Mouse (Mus musculus) neural tube, embryonic 14.5 days (tissue): ENCODE results near the gene Gse1. TPM values are rescaled to one million over a fixed set of nuclear protein-coding genes. Genes with fewer than 3 reads are reported as not detected.

Experiments used
- ATAC-seq: fragments of 200-750 bp; cut with Nextera tagmentation; 2 replicates; pipeline ENCODE4 v1.8.0; 2017; ENCODE audit warnings: low read depth, mild to moderate bottlenecking, moderate TSS enrichment, moderate library complexity
- H3K27ac ChIP-seq: fragments of 300-500 bp; sonication (generic); 2 replicates; pipeline ENCODE4 v1.5.1; 2014; ENCODE audit warnings: low read depth, mild to moderate bottlenecking, control low read depth, low read length, moderate library complexity, mixed read lengths
- H3K27me3 ChIP-seq: fragments of 300-500 bp; sonication (generic); 2 replicates; pipeline ENCODE4 v1.6.1; 2014; ENCODE audit warnings: low read length; ENCODE audit not compliant: control insufficient read depth, insufficient read depth
- H3K36me3 ChIP-seq: fragments of 300-500 bp; sonication (generic); 2 replicates; pipeline ENCODE4 v1.6.1; 2014; ENCODE audit warnings: low read length, mixed read lengths; ENCODE audit not compliant: control insufficient read depth, insufficient read depth
- H3K4me1 ChIP-seq: fragments of 300-500 bp; sonication (generic); 2 replicates; pipeline ENCODE4 v1.6.1; 2014; ENCODE audit warnings: low read length; ENCODE audit not compliant: control insufficient read depth, insufficient read depth
- H3K4me2 ChIP-seq: fragments of 300-500 bp; sonication (generic); 2 replicates; pipeline ENCODE4 v1.6.1; 2014; ENCODE audit warnings: mild to moderate bottlenecking, low read depth, low read length, control low read depth
- H3K4me3 ChIP-seq: fragments of 300-500 bp; sonication (generic); 2 replicates; pipeline ENCODE4 v1.5.1; 2014; ENCODE audit warnings: low read depth, low read length, control low read depth, mixed read lengths
- H3K9ac ChIP-seq: fragments of 300-500 bp; sonication (generic); replicated peaks from 2 replicates; pipeline ENCODE4 v1.6.1; 2014; ENCODE audit warnings: low read depth, mild to moderate bottlenecking, control low read depth, low read length, mixed read lengths
- H3K9me3 ChIP-seq: fragments of 300-500 bp; sonication (generic); 2 replicates; pipeline ENCODE4 v1.6.1; 2016; ENCODE audit warnings: low read length; ENCODE audit not compliant: control insufficient read depth
- WGBS: fragments of 180-500 bp; shearing (Covaris S2); extraction: QIAGEN DNeasy Blood & Tissue Kit; methylation state at CpG from one replicate; pipeline ENCODE4 v1.1.7; 2014; 5-methylcytosine and 5-hydroxymethylcytosine counted together
- polyA plus RNA-seq: library from polyadenylated mRNA; unstranded; fragments of >200 nt; fragmentation: Nextera tagmentation; extraction: Ambion mirVana; gene quantifications from 2 replicates; pipeline ENCODE4 v1.2.1, GENCODE M21; 2014

Gene Gse1
- polyA plus RNA-seq, 1 experiment from 2014 or later: 23.3 TPM

- Histone ChIP-seq H3K9me3 (no peaks in the 10 kb centered on the region), H3K27me3 (no peaks in the 10 kb centered on the region), H3K4me2 (no peak overlapping the region; the same call in 1 of the 2 replicates), H3K9ac (no peak overlapping the region), H3K4me1 (peaks cover 30% of the 10 kb centered on the region), H3K4me3 (no peak overlapping the region), H3K27ac (peak overlapping the region; percentile 48), H3K36me3 (no peaks in the 10 kb centered on the region)
- WGBS: 7% methylated on average over 21 of the region's 21 CpGs
- ATAC-seq: peak; percentile 77
These were observed 163.6 kb downstream of the Gse1 start for GRCm38 (mm10) chr8:120391856-120392255.

GRCm38 (mm10) chr8:120393085-120393484 lies 164.8 kb downstream of the Gse1 start:
- Histone ChIP-seq H3K4me1 (peaks cover 41% of the 10 kb centered on the region), H3K27ac (no peak overlapping the region), H3K4me3 (no peak overlapping the region), H3K27me3 (no peaks in the 10 kb centered on the region), H3K9me3 (no peaks in the 10 kb centered on the region), H3K9ac (no peak overlapping the region), H3K36me3 (no peaks in the 10 kb centered on the region), H3K4me2 (no peak overlapping the region)
- WGBS: 71% methylated on average over 11 of the region's 11 CpGs
- ATAC-seq: no peak

GRCm38 (mm10) chr8:120393871-120394275 lies 165.6 kb downstream of the Gse1 start:
- Histone ChIP-seq H3K27ac (no peak overlapping the region), H3K36me3 (no peaks in the 10 kb centered on the region), H3K27me3 (no peaks in the 10 kb centered on the region), H3K4me3 (no peak overlapping the region), H3K9ac (no peak overlapping the region), H3K4me1 (peaks cover 47% of the 10 kb centered on the region), H3K9me3 (no peaks in the 10 kb centered on the region), H3K4me2 (no peak overlapping the region)
- no peak for ATAC-seq
- WGBS: 78% methylated on average over 9 of the region's 9 CpGs

GRCm38 (mm10) chr8:120395892-120396291 lies 167.6 kb downstream of the Gse1 start:
- Histone ChIP-seq H3K9ac (no peak overlapping the region), H3K4me1 (peaks cover 52% of the 10 kb centered on the region), H3K27me3 (no peaks in the 10 kb centered on the region), H3K27ac (no peak overlapping the region), H3K4me2 (no peak overlapping the region), H3K9me3 (no peaks in the 10 kb centered on the region), H3K36me3 (no peaks in the 10 kb centered on the region), H3K4me3 (no peak overlapping the region)
- WGBS: 94% methylated on average over 3 of the region's 3 CpGs
- no peak for ATAC-seq

GRCm38 (mm10) chr8:120396756-120397155 lies 168.5 kb downstream of the Gse1 start:
- no peaks in the 10 kb centered on the region for H3K27me3 ChIP-seq
- WGBS: 33% methylated on average over 3 of the region's 3 CpGs
- H3K9ac ChIP-seq: no peak overlapping the region
- no peaks in the 10 kb centered on the region for H3K9me3 ChIP-seq
- no peak for ATAC-seq
- H3K4me2 ChIP-seq: no peak overlapping the region
- H3K4me1 ChIP-seq: peaks cover 49% of the 10 kb centered on the region
- no peaks in the 10 kb centered on the region for H3K36me3 ChIP-seq
- no peak overlapping the region for H3K4me3 ChIP-seq
- no peak overlapping the region for H3K27ac ChIP-seq

- H3K27ac ChIP-seq: peak overlapping the region; percentile 2; the same call in 1 of the 2 replicates
These were observed 169.5 kb downstream of the Gse1 start for GRCm38 (mm10) chr8:120397444-120398411.

GRCm38 (mm10) chr8:120399212-120399934 lies 171.1 kb downstream of the Gse1 start:
- peak; percentile 38; the same call in 1 of the 2 replicates for ATAC-seq
- Histone ChIP-seq H3K9me3 (no peaks in the 10 kb centered on the region), H3K4me2 (peak overlapping the region; percentile 32), H3K4me3 (no peak overlapping the region), H3K27ac (peak overlapping the region; percentile 44), H3K4me1 (peaks cover 25% of the 10 kb centered on the region), H3K36me3 (no peaks in the 10 kb centered on the region), H3K27me3 (no peaks in the 10 kb centered on the region), H3K9ac (no peak overlapping the region)
- 22% methylated on average over 33 of the region's 33 CpGs for WGBS

More at GRCm38 (mm10) chr8:120397444-120398411, 169.5 kb downstream of the Gse1 start:
- no peaks in the 10 kb centered on the region for H3K27me3 ChIP-seq
- peak; percentile 30; the same call in 1 of the 2 replicates for ATAC-seq
- H3K4me1 ChIP-seq: peaks cover 39% of the 10 kb centered on the region
- no peaks in the 10 kb centered on the region for H3K9me3 ChIP-seq
- no peak overlapping the region for H3K4me2 ChIP-seq
- no peak overlapping the region for H3K4me3 ChIP-seq
- no peak overlapping the region for H3K9ac ChIP-seq
- H3K36me3 ChIP-seq: no peaks in the 10 kb centered on the region
- 27% methylated on average over 15 of the region's 15 CpGs for WGBS

GRCm38 (mm10) chr8:120401216-120401615 lies 173.0 kb downstream of the Gse1 start:
- ATAC-seq: no peak
- no peak overlapping the region for H3K4me2 ChIP-seq
- H3K36me3 ChIP-seq: no peaks in the 10 kb centered on the region
- 84% methylated on average over 2 of the region's 2 CpGs for WGBS
- H3K4me1 ChIP-seq: peaks cover 27% of the 10 kb centered on the region
- H3K9ac ChIP-seq: no peak overlapping the region
- no peak overlapping the region for H3K27ac ChIP-seq
- no peak overlapping the region for H3K4me3 ChIP-seq
- H3K27me3 ChIP-seq: no peaks in the 10 kb centered on the region
- H3K9me3 ChIP-seq: no peaks in the 10 kb centered on the region

GRCm38 (mm10) chr8:120401712-120402111 lies 173.5 kb downstream of the Gse1 start:
- Histone ChIP-seq H3K27ac (no peak overlapping the region), H3K4me1 (peaks cover 27% of the 10 kb centered on the region), H3K4me3 (no peak overlapping the region), H3K4me2 (no peak overlapping the region), H3K36me3 (no peaks in the 10 kb centered on the region), H3K27me3 (no peaks in the 10 kb centered on the region), H3K9me3 (no peaks in the 10 kb centered on the region), H3K9ac (no peak overlapping the region)
- ATAC-seq: no peak
- WGBS: 96% methylated on average over 7 of the region's 7 CpGs
